Mouse (Mus musculus) thymus, adult 2 months (tissue): ENCODE data around the gene Ciapin1. TPM values are rescaled to one million over a fixed set of nuclear protein-coding genes. Genes with fewer than 3 reads are reported as not detected.
A peak's percentile ranks its signal among the peaks of the same experiment; 100 is the strongest.

Experiments used
- DNase-seq: peaks from one replicate; pipeline ENCODE4 v3.0.0; 2021
- H3K27ac ChIP-seq: fragments of 200-500 bp; 2 replicates; pipeline ENCODE4 v1.5.1; 2012; ENCODE audit warnings: low read length, control low read depth; ENCODE audit not compliant: control insufficient read depth, insufficient read depth
- H3K27me3 ChIP-seq: fragments of 200-500 bp; 2 replicates; pipeline ENCODE4 v1.6.1; 2012; ENCODE audit warnings: mild to moderate bottlenecking, low read length, moderate library complexity, mixed read lengths; ENCODE audit not compliant: control insufficient read depth, insufficient read depth
- H3K36me3 ChIP-seq: fragments of 200-500 bp; 2 replicates; pipeline ENCODE4 v1.6.1; 2012; ENCODE audit warnings: mild to moderate bottlenecking, low read length, moderate library complexity; ENCODE audit not compliant: control insufficient read depth, insufficient read depth
- H3K4me1 ChIP-seq: fragments of 200-500 bp; replicated peaks from 2 replicates; pipeline ENCODE4 v1.6.1; 2012; ENCODE audit warnings: low read length; ENCODE audit not compliant: control insufficient read depth, insufficient read depth
- H3K4me3 ChIP-seq: fragments of 200-500 bp; 2 replicates; pipeline ENCODE4 v1.5.1; 2012; ENCODE audit warnings: mild to moderate bottlenecking, low read length, control low read depth, moderate library complexity; ENCODE audit not compliant: control insufficient read depth, insufficient read depth
- CTCF ChIP-seq: fragments of 200-500 bp; IDR thresholded peaks from 2 replicates; pipeline ENCODE4 v1.5.1; 2012; ENCODE audit warnings: mild to moderate bottlenecking, control low read depth, low read length, moderate library complexity, borderline replicate concordance; ENCODE audit not compliant: control insufficient read depth, poor library complexity, insufficient read depth; ENCODE audit errors: extremely low read depth
- POLR2A ChIP-seq: fragments of 200-500 bp; IDR thresholded peaks from 2 replicates; pipeline ENCODE4 v1.6.1; 2012; ENCODE audit warnings: mild to moderate bottlenecking, low read length, control low read depth, moderate library complexity; ENCODE audit not compliant: control insufficient read depth, poor library complexity, insufficient read depth; ENCODE audit errors: extremely low read depth
- WGBS: fragments of 180-500 bp; shearing (Covaris S2); methylation state at CpG from one replicate; pipeline ENCODE4 v1.1.7; 2018; 5-methylcytosine and 5-hydroxymethylcytosine counted together
- polyA plus RNA-seq: library from polyadenylated mRNA; depleted of rRNA; stranded (reverse); fragments of >200 nt; gene quantifications from 2 replicates; pipeline ENCODE4 v1.2.3, GENCODE M21; 2012

Ciapin1 gene
- polyA plus RNA-seq, 1 experiment: 53.5 TPM

- Histone ChIP-seq H3K27ac (no peak overlapping the region), H3K27me3 (no peaks in the 10 kb centered on the region; the same call in 1 of the 2 replicates), H3K4me3 (no peak overlapping the region), H3K4me1 (peaks cover 4% of the 10 kb centered on the region; the same call in 1 of the 2 replicates), H3K36me3 (no peaks in the 10 kb centered on the region)
- 81% methylated on average over 10 of the region's 10 CpGs for whole genome bisulfite sequencing
- TF ChIP-seq CTCF (no peak), POLR2A (no peak)
- DNase-seq: no peak
These were observed 60.1 kb downstream of the Ciapin1 start for GRCm38 (mm10) chr8:94778036-94778435.

GRCm38 (mm10) chr8:94776346-94776745 is 61.8 kb downstream of the Ciapin1 start:
- Histone ChIP-seq H3K27me3 (peaks cover 12% of the 10 kb centered on the region; the same call in 1 of the 2 replicates), H3K36me3 (no peaks in the 10 kb centered on the region), H3K4me3 (no peak overlapping the region), H3K27ac (no peak overlapping the region), H3K4me1 (0 out of 2 replicates have a peak, but pooled peaks cover 4% of the 10 kb centered on the region)
- TF ChIP-seq POLR2A: no peak
- DNase-seq: no peak
- 88% methylated on average over 2 of the region's 2 CpGs for WGBS

- Histone ChIP-seq H3K36me3 (no peaks in the 10 kb centered on the region), H3K4me3 (no peak overlapping the region), H3K27ac (no peak overlapping the region), H3K27me3 (peaks cover 15% of the 10 kb centered on the region; the same call in 1 of the 2 replicates), H3K4me1 (0 out of 2 replicates have a peak, but pooled peaks cover 4% of the 10 kb centered on the region)
- no peak for TF ChIP-seq CTCF
- TF ChIP-seq POLR2A: no peak
- 90% methylated on average over 1 of the region's 1 CpGs for WGBS
- no peak for DNase-seq
These were observed 63.6 kb downstream of the Ciapin1 start for GRCm38 (mm10) chr8:94774601-94775000.

GRCm38 (mm10) chr8:94773700-94774171 is 64.4 kb downstream of the Ciapin1 start:
- no peak overlapping the region for H3K4me3 ChIP-seq
- TF ChIP-seq POLR2A (no peak), CTCF (no peak)

GRCm38 (mm10) chr8:94773048-94773447 is 65.1 kb downstream of the Ciapin1 start:
- DNase-seq: no peak
- Histone ChIP-seq H3K27ac (no peak overlapping the region), H3K27me3 (peaks cover 15% of the 10 kb centered on the region; the same call in 1 of the 2 replicates), H3K36me3 (no peaks in the 10 kb centered on the region), H3K4me3 (no peak overlapping the region), H3K4me1 (no peaks in the 10 kb centered on the region)
- WGBS: 89% methylated on average over 6 of the region's 6 CpGs
- TF ChIP-seq POLR2A: no peak
- no peak for TF ChIP-seq CTCF

More at GRCm38 (mm10) chr8:94773700-94774171, 64.4 kb downstream of the Ciapin1 start:
- Histone ChIP-seq H3K36me3 (no peaks in the 10 kb centered on the region), H3K27ac (no peak overlapping the region), H3K27me3 (peaks cover 15% of the 10 kb centered on the region; the same call in 1 of the 2 replicates), H3K4me1 (no peaks in the 10 kb centered on the region)
- 87% methylated on average over 12 of the region's 12 CpGs for WGBS
- DNase-seq: no peak

GRCm38 (mm10) chr8:94771941-94772670 is 66.1 kb downstream of the Ciapin1 start, which contains the start of gene Cx3cl1:
Gene Cx3cl1 (plus strand): TSS chr8:94772009.
- Histone ChIP-seq H3K27ac (no peak within 1 kb of the TSS), H3K4me1 (no peaks in the 10 kb centered on the region), H3K27me3 (peaks cover 15% of the 10 kb centered on the region; the same call in 1 of the 2 replicates), H3K4me3 (0 out of 2 replicates have a peak within 1 kb of the TSS, but pooled peaks have one; percentile 9), H3K36me3 (no peaks in the 10 kb centered on the region)
- 3% methylated on average over 38 of the region's 38 CpGs for WGBS
- TF ChIP-seq POLR2A: no peak
- TF ChIP-seq CTCF: no peak
- peak; percentile 4 for DNase-seq
